Mouse (Mus musculus) embryonic facial prominence, embryonic 15.5 days (tissue): ENCODE measurements at regions not wholly inside any gene's neighbourhood (a gene's known extent, or its start where the extent isn't known, plus 50 kb on each side); places are given as distances from the start of the nearest gene placed in this dataset.
"Not testable (repeated sequence)": the region's sequence is repeated elsewhere in the genome, so short reads cannot be mapped to it uniquely, and the experiment has no call there.

Source experiments
- ATAC-seq: fragments of 200-750 bp; cut with Nextera tagmentation; 2 replicates; pipeline ENCODE4 v1.8.0; 2017; ENCODE audit warnings: low read depth, moderate TSS enrichment; ENCODE audit not compliant: insufficient number of reproducible peaks, low FRiP score, low TSS enrichment
- H3K27ac ChIP-seq: fragments of 300-500 bp; sonication (generic); replicated peaks from 2 replicates; pipeline ENCODE4 v1.5.1; 2015; ENCODE audit warnings: mild to moderate bottlenecking, inconsistent platforms
- H3K27me3 ChIP-seq: fragments of 300-500 bp; sonication (generic); 2 replicates; pipeline ENCODE4 v1.6.1; 2015; ENCODE audit warnings: inconsistent platforms
- H3K36me3 ChIP-seq: fragments of 300-500 bp; sonication (generic); 2 replicates; pipeline ENCODE4 v1.6.1; 2015; ENCODE audit warnings: mild to moderate bottlenecking, inconsistent platforms
- H3K4me1 ChIP-seq: fragments of 300-500 bp; sonication (generic); 2 replicates; pipeline ENCODE4 v1.6.1; 2015; ENCODE audit warnings: inconsistent platforms
- H3K4me2 ChIP-seq: fragments of 300-500 bp; sonication (generic); replicated peaks from 2 replicates; pipeline ENCODE4 v1.6.1; 2015; ENCODE audit warnings: mild to moderate bottlenecking, inconsistent platforms
- H3K4me3 ChIP-seq: fragments of 300-500 bp; sonication (generic); replicated peaks from 2 replicates; pipeline ENCODE4 v1.5.1; 2015; ENCODE audit warnings: mild to moderate bottlenecking, inconsistent platforms
- H3K9ac ChIP-seq: fragments of 300-500 bp; sonication (generic); 2 replicates; pipeline ENCODE4 v1.6.1; 2015; ENCODE audit warnings: inconsistent platforms
- H3K9me3 ChIP-seq: fragments of 300-500 bp; sonication (generic); replicated peaks from 2 replicates; pipeline ENCODE4 v1.6.1; 2016; ENCODE audit warnings: inconsistent platforms
- WGBS: fragments of 180-500 bp; shearing (Covaris S2); methylation state at CpG from one replicate; pipeline ENCODE4 v1.1.7; 2015; 5-methylcytosine and 5-hydroxymethylcytosine counted together

DNA sequence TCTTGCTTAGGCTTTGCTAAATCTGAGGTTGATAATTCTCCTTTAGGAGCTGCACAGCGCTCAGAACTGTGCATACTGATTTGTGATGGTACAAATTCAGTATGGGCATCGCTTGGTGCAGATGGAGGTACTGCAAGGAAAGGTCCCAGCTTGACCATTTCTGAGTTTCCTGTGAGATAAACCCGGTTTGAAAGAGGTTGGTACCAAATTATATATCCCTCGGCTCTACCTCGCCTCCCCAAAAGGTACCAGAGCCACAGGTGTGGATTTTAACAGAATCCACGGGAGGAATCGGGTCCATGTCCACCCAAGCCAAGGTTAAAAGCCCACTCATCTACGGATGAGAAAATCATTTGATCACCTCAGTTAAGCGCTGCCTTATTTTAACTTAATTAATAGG lies 172.5 kb upstream of the Zfp808 start:
- H3K9me3 ChIP-seq, ATAC-seq, H3K9ac ChIP-seq, H3K27ac ChIP-seq, H3K36me3 ChIP-seq, H3K4me1 ChIP-seq, H3K4me3 ChIP-seq, H3K4me2 ChIP-seq, H3K27me3 ChIP-seq: not testable (repeated sequence)
- WGBS: 89% methylated on average over 9 of the region's 9 CpGs

DNA sequence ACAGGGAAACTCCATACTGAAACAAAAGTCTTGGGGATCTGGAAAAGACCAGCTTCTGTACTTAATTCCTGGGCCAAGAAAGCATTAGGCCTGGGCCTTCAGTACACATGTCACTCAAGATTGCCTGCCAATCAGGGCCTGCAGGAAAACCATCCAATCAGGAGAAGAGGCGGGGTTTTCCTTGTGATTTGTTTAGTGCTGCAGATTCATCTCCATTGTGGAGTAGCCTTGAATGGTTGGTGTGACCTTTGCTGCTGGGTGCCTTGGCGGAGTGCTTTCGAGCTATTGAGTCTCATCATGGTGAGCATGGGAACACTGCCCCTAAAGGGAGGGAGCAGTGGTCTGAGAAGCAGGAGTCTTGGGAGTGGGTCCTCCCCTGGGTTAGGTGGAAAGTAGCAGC lies 150.8 kb upstream of the Zfp808 start:
- not testable (repeated sequence) for H3K4me1 ChIP-seq, ATAC-seq

DNA sequence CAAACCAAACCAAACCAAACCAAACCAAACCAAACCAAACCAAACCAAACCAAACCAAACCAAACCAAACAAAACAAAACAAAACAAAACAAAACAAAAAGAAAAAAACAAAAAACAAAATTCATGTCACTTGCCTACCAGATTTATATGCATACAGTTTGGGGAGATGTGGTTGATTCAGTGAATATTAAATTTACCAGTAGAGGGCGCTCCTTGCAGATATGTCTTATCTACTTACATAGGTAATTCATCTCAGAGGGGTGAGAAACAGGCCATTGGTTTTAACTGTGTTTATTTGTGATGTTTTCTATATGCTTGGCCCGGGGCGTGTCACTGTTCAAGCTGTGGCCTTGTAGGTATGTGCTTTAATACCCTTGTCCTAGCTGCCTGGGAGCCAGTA lies 133.2 kb upstream of the Zfp808 start:
- not testable (repeated sequence) for H3K27me3 ChIP-seq, ATAC-seq, H3K4me1 ChIP-seq, H3K36me3 ChIP-seq, H3K4me3 ChIP-seq, H3K9ac ChIP-seq, H3K9me3 ChIP-seq, H3K4me2 ChIP-seq, H3K27ac ChIP-seq
- 66% methylated on average over 3 of the region's 3 CpGs for WGBS

More for the DNA sequence above, 150.8 kb upstream of the Zfp808 start:
- not testable (repeated sequence) for H3K27me3 ChIP-seq, H3K9ac ChIP-seq, H3K27ac ChIP-seq, H3K4me3 ChIP-seq, H3K4me2 ChIP-seq, H3K36me3 ChIP-seq, H3K9me3 ChIP-seq
- WGBS: 81% methylated on average over 3 of the region's 3 CpGs

DNA sequence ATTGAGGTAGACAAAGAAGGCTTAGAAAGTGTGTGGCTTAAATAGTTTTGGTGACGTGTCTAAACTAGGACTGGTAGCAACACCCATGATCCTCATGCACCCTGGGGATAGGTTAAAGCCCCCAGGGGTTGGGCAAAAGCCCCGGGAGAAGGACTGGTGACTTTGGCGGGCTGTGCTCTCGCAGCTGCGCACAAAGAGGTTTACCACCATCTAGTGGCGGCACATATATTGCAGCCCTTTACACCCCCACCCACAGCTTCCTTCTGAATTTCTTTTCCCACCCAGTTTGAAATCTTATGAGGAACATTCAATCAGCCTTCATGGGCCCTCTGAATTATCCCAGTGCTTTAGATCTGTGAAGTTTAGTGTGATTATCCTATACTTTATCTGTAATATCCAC lies 130.9 kb upstream of the Zfp808 start:
- not testable (repeated sequence) for H3K27ac ChIP-seq, ATAC-seq, H3K9ac ChIP-seq, H3K4me2 ChIP-seq, H3K4me3 ChIP-seq, H3K4me1 ChIP-seq, H3K27me3 ChIP-seq, H3K36me3 ChIP-seq, H3K9me3 ChIP-seq
- 4% methylated on average over 6 of the region's 6 CpGs for WGBS

DNA sequence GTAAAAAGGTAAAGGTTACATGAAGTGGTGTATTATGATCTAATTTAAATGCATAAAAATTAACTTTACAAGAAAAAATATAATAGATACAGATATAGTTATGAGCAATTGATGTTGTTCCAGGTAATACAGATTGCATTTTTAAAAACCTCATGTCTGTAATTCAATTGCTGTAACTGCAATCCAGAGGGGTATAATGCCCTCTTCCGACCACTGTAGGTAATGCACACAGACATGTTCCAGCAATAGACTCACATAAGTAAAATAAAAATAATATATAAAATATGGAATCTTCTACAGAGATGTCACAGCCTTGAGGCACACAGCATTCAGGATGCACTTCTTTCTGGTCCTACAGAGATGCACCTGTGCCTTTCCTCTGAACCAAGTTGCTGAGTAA lies 122.4 kb upstream of the Zfp808 start:
- not testable (repeated sequence) for H3K27ac ChIP-seq, H3K4me2 ChIP-seq, H3K9ac ChIP-seq, H3K4me3 ChIP-seq, H3K27me3 ChIP-seq, H3K4me1 ChIP-seq, ATAC-seq, H3K36me3 ChIP-seq, H3K9me3 ChIP-seq
- WGBS: 64% methylated on average over 1 of the region's 1 CpGs

DNA sequence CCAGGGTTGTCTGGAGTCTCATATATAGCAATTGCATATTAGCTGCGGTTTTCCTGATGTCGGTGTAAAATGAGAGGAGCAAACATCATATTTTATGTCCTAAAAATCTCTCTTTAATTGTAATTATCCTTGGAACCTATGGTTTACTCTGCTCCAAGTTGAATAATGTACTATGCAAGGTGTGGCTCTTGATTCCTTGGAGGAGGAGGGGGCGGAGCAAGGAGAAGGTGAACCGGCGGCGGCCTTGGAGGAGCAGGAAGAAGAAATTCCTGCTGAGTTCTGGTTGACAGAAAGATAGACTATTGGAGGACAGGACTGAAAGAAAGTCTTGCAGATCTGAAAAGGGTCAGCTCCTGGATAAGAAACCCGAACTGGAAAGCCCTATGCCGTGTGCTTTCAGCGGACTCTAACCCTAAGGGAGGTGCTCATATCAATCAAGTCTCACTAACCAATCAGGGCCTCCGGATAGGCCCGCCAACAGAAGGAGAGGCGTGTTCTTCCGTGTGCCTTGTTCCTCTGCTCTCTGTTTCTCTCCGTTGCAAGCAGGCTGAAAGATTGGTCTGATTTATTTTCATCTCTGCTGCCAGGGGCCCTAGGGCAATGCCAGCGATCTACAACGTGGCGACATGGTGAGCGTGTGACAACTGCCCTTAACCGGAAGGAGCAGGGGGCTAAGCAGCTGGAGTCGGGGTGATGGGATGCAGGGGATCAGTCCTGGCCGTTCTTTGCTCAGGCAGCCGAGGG lies 114.1 kb upstream of the Zfp808 start:
- peak overlapping the region; percentile 76 for H3K27ac ChIP-seq
- peak overlapping the region; percentile 50 for H3K4me2 ChIP-seq
- H3K9ac ChIP-seq: peak overlapping the region; percentile 39; the same call in 1 of the 2 replicates
- not testable (repeated sequence) for H3K9me3 ChIP-seq, H3K27me3 ChIP-seq, H3K36me3 ChIP-seq, H3K4me1 ChIP-seq, ATAC-seq
- peak overlapping the region; percentile 65 for H3K4me3 ChIP-seq
- WGBS: 1% methylated on average over 22 of the region's 22 CpGs

DNA sequence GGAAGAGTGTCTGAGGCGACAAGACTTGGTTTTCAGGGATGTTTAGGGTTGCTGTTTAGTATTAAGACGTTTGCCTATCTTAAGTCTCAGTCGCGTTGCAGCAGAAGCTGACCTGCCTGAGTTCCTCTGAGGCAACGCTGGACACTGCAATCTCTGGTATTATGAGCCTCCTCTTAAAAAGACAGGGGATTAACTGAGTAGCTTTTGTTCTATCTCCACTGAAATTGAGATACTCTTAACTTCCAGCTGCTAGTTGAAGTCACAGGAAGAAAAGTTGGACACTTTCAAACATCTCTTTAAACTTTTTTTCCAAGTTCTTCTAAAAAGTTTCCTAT lies 113.6 kb upstream of the Zfp808 start:
- peak overlapping the region; percentile 76 for H3K27ac ChIP-seq
- H3K36me3 ChIP-seq, H3K4me1 ChIP-seq, H3K9me3 ChIP-seq, H3K27me3 ChIP-seq, ATAC-seq: not testable (repeated sequence)
- H3K4me3 ChIP-seq: peak overlapping the region; percentile 65
- H3K4me2 ChIP-seq: peak overlapping the region; percentile 50
- WGBS: under 1% methylated on average over 5 of the region's 5 CpGs
- H3K9ac ChIP-seq: peak overlapping the region; percentile 39; the same call in 1 of the 2 replicates

DNA sequence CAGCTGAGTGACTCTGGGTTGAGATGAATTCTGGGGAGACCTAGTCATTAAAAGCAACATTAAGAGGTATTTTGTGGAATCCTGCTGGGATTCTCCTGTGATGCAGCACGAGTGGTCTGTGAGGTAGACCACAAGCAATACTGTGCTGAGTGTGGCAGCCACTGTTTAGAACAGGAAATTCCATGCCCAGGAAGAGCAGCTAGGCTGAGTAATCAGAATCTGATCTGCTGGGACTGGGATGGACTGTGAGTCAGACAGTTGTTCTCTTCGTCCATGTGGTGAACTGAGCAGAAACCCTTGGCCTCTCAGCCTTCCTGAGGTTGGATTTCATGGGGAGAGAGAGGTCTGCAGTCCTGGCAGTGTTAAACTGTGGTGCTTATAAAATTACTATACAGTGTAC lies 92.0 kb upstream of the Zfp808 start:
- not testable (repeated sequence) for ATAC-seq, H3K27ac ChIP-seq, H3K4me2 ChIP-seq, H3K27me3 ChIP-seq, H3K9ac ChIP-seq, H3K4me1 ChIP-seq, H3K36me3 ChIP-seq, H3K4me3 ChIP-seq, H3K9me3 ChIP-seq
- 88% methylated on average over 2 of the region's 2 CpGs for WGBS

DNA sequence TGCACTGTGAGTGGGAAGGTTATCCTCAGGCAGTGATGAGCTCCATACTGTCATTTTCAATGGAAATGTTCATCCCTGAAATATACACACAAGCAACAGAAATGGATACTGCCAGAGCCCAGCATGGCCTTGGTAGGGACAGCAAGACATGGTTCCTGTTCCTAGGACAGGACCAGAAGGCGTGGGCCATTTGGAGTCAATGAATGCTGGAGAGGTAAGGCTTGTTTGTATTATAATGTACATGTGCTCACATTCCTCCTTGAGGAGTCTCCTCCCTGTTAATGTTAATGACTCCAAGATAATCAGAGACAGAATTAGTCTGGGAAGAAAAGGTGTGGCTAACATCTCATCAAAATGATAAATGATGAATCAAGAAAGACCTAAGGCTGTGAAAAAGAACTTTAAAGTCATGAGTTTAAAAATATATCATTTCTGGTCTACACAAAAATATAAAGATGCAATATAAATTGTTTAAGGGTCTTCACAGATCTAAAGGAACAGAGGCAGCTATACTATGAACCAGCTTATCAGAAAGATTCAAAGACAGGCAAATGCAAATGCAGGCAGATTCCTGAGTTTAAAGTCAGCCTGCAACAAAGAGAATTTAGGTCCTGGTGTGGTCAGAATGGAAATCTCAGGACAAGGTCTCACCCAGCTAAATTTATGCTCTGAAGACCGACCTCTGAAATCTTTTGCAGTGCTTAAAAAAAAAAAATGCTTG lies 51.6 kb upstream of the Zfp808 start:
- not testable (repeated sequence) for ATAC-seq, H3K27ac ChIP-seq, H3K36me3 ChIP-seq, H3K4me3 ChIP-seq, H3K9ac ChIP-seq, H3K4me2 ChIP-seq, H3K9me3 ChIP-seq, H3K27me3 ChIP-seq, H3K4me1 ChIP-seq
- 70% methylated on average over 2 of the region's 2 CpGs for WGBS

DNA sequence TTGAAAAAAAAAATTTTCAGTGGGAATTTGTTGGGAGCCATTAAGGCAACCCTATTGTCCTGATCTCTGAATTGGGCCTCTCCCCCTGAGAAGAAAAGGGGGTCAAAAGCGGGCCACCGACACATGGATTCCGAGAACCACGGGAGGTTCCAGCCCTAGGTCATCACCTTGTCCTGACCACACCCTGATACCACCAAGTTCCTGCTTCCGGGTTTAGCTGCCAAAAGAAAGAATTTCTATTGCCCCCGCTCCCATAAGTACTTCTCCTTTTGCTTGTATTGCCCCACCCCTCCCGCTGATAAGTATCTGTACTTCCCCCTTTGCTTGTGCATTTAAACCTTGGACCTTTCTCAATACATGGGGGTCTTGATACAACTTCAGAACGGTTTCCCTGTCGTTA lies 50.8 kb upstream of the Zfp808 start:
- not testable (repeated sequence) for H3K9me3 ChIP-seq, ATAC-seq, H3K4me2 ChIP-seq, H3K36me3 ChIP-seq, H3K4me3 ChIP-seq, H3K27ac ChIP-seq, H3K27me3 ChIP-seq, H3K4me1 ChIP-seq, H3K9ac ChIP-seq
- 92% methylated on average over 9 of the region's 9 CpGs for WGBS
